Mouse (Mus musculus) lung, embryonic 14.5 days (tissue): ENCODE measurements around the gene Fam19a2. TPM values are rescaled to one million over a fixed set of nuclear protein-coding genes. Genes with fewer than 3 reads are reported as not detected.

ENCODE experiments used
- ATAC-seq: fragments of 200-750 bp; cut with Nextera tagmentation; 2 replicates; pipeline ENCODE4 v1.8.0; 2017; ENCODE audit warnings: mild to moderate bottlenecking, moderate TSS enrichment, moderate library complexity; ENCODE audit not compliant: insufficient read depth
- DNase-seq: peaks from one replicate; pipeline ENCODE4 v3.0.0-alpha.2; 2015
- H3K27ac ChIP-seq: fragments of 300-500 bp; sonication (generic); 2 replicates; pipeline ENCODE4 v1.5.1; 2014; ENCODE audit warnings: low read depth, mild to moderate bottlenecking, moderate library complexity
- H3K27me3 ChIP-seq: fragments of 300-500 bp; sonication (generic); 2 replicates; pipeline ENCODE4 v1.6.1; 2014; ENCODE audit warnings: low read length, control low read depth; ENCODE audit not compliant: insufficient read depth
- H3K36me3 ChIP-seq: fragments of 300-500 bp; sonication (generic); 2 replicates; pipeline ENCODE4 v1.6.1; 2014; ENCODE audit warnings: control low read depth; ENCODE audit not compliant: insufficient read depth
- H3K4me1 ChIP-seq: fragments of 300-500 bp; sonication (generic); 2 replicates; pipeline ENCODE4 v1.6.1; 2014; ENCODE audit warnings: antibody characterized with exemption, control low read depth; ENCODE audit not compliant: insufficient read depth
- H3K4me2 ChIP-seq: fragments of 300-500 bp; sonication (generic); 2 replicates; pipeline ENCODE4 v1.6.1; 2014; ENCODE audit warnings: mild to moderate bottlenecking
- H3K4me3 ChIP-seq: fragments of 300-500 bp; sonication (generic); 2 replicates; pipeline ENCODE4 v1.5.1; 2014; ENCODE audit warnings: low read depth, low read length
- H3K9ac ChIP-seq: fragments of 300-500 bp; sonication (generic); 2 replicates; pipeline ENCODE4 v1.6.1; 2014
- H3K9me3 ChIP-seq: fragments of 300-500 bp; sonication (generic); 2 replicates; pipeline ENCODE4 v1.6.1; 2016; ENCODE audit warnings: low read depth, low read length, control low read depth
- CTCF ChIP-seq: IDR thresholded peaks from 2 replicates; pipeline ENCODE4 v1.5.1; 2016; ENCODE audit warnings: antibody characterized with exemption, low read depth
- WGBS: fragments of 180-500 bp; shearing (Covaris S2); extraction: QIAGEN DNeasy Blood & Tissue Kit; methylation state at CpG from one replicate; pipeline ENCODE4 v1.1.7; 2014; 5-methylcytosine and 5-hydroxymethylcytosine counted together
- polyA plus RNA-seq: library from polyadenylated mRNA; unstranded; fragments of >200 nt; fragmentation: Nextera tagmentation; extraction: Ambion mirVana; gene quantifications from 2 replicates; pipeline ENCODE4 v1.2.1, GENCODE M21; 2014

Gene Fam19a2
- polyA plus RNA-seq, 1 experiment from 2014 or later: 1.0 TPM

- Histone ChIP-seq H3K27ac (no peak overlapping the region), H3K27me3 (no peaks in the 10 kb centered on the region), H3K9me3 (no peaks in the 10 kb centered on the region), H3K4me1 (no peaks in the 10 kb centered on the region), H3K4me3 (no peak overlapping the region), H3K4me2 (no peak overlapping the region), H3K36me3 (no peaks in the 10 kb centered on the region), H3K9ac (no peak overlapping the region)
- DNase-seq (no peak), ATAC-seq (no peak)
- no peak for TF ChIP-seq CTCF
- 74% methylated on average over 3 of the region's 3 CpGs for WGBS
Observed at GRCm38 (mm10) chr10:123597059-123597458, 333.3 kb downstream of the Fam19a2 start.

- no peak overlapping the region for H3K9ac ChIP-seq
- ATAC-seq: no peak
- H3K9me3 ChIP-seq: peaks cover 3% of the 10 kb centered on the region; the same call in 1 of the 2 replicates
- H3K27ac ChIP-seq: no peak overlapping the region
- WGBS: 26% methylated on average over 2 of the region's 2 CpGs
- no peaks in the 10 kb centered on the region for H3K27me3 ChIP-seq
- H3K4me1 ChIP-seq: no peaks in the 10 kb centered on the region
- H3K36me3 ChIP-seq: no peaks in the 10 kb centered on the region
- H3K4me2 ChIP-seq: no peak overlapping the region
- TF ChIP-seq CTCF: no peak
- H3K4me3 ChIP-seq: no peak overlapping the region
- DNase-seq: peak; percentile 69
Observed at GRCm38 (mm10) chr10:123605671-123606070, 341.9 kb downstream of the Fam19a2 start.

DNA sequence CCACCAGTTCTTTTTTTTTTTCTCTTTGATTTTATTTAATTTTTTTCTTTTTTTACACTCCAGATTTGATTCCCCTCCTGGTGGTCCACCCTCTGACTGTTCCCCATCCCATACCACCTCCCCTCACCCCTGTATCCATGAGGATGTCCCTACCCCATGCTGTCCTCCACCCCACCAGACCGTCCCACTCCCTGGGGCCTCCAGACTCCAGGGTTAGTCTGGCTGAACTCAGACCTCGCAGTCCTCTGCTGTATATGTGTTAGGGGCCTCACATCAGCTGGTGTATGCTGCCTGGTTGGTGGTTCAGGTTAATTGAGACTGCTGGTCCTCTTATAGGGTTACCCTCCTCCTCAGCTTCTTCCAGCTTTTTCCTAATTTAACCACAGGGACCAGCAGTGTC lies 362.9 kb downstream of the Fam19a2 start:
- Histone ChIP-seq H3K4me3 (no peak overlapping the region), H3K36me3 (no peaks in the 10 kb centered on the region), H3K4me1 (no peaks in the 10 kb centered on the region), H3K9ac (no peak overlapping the region), H3K27me3 (no peaks in the 10 kb centered on the region), H3K9me3 (no peaks in the 10 kb centered on the region), H3K27ac (no peak overlapping the region), H3K4me2 (no peak overlapping the region)
- 77% methylated on average over 2 of the region's 2 CpGs for WGBS
- DNase-seq (no peak), ATAC-seq (no peak)
- no peak for TF ChIP-seq CTCF

DNA sequence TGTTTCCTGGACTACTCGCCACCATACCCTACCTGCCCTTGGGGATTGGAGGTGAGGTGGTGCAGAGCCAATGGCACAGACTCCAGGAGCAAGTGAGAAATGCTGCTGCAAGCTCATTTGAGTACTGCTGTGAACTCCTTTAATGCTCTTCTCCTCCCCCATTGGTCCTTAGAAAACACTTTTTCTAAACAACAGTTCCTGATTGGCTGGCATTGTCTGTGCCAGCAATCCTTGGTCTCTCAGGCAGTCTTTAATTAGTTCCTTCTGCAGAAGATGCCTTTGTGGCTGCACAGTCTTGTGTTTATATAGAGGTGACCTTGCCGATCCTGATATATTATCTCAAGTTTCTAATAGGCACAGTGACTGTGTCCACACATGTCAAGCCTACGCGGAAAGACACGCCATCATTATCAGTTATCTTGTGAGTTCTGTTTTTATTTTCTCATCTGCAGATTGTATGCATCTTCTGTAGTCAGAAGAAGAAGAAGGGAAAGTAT lies 365.5 kb downstream of the Fam19a2 start:
- Histone ChIP-seq H3K4me3 (no peak overlapping the region), H3K9me3 (no peaks in the 10 kb centered on the region), H3K36me3 (no peaks in the 10 kb centered on the region), H3K9ac (no peak overlapping the region), H3K27ac (no peak overlapping the region), H3K27me3 (no peaks in the 10 kb centered on the region), H3K4me2 (no peak overlapping the region), H3K4me1 (no peaks in the 10 kb centered on the region)
- no peak for TF ChIP-seq CTCF
- WGBS: 64% methylated on average over 5 of the region's 5 CpGs
- DNase-seq: no peak
- no peak for ATAC-seq

GRCm38 (mm10) chr10:123632029-123632428 lies 368.2 kb downstream of the Fam19a2 start:
- no peak overlapping the region for H3K9ac ChIP-seq
- peak; percentile 52; the same call in 1 of the 2 replicates for ATAC-seq
- DNase-seq: peak; percentile 7
- H3K36me3 ChIP-seq: no peaks in the 10 kb centered on the region
- H3K9me3 ChIP-seq: no peaks in the 10 kb centered on the region
- H3K4me1 ChIP-seq: no peaks in the 10 kb centered on the region
- TF ChIP-seq CTCF: no peak
- no peaks in the 10 kb centered on the region for H3K27me3 ChIP-seq
- H3K27ac ChIP-seq: no peak overlapping the region
- no peak overlapping the region for H3K4me2 ChIP-seq
- H3K4me3 ChIP-seq: no peak overlapping the region
- 16% methylated on average over 5 of the region's 5 CpGs for WGBS

- no peak overlapping the region for H3K4me3 ChIP-seq
- no peak overlapping the region for H3K4me2 ChIP-seq
- ATAC-seq: no peak
- TF ChIP-seq CTCF: no peak
- no peak for DNase-seq
- no peaks in the 10 kb centered on the region for H3K4me1 ChIP-seq
- H3K27me3 ChIP-seq: no peaks in the 10 kb centered on the region
- H3K9ac ChIP-seq: no peak overlapping the region
- H3K9me3 ChIP-seq: no peaks in the 10 kb centered on the region
- 81% methylated on average over 5 of the region's 5 CpGs for WGBS
- H3K27ac ChIP-seq: no peak overlapping the region
- H3K36me3 ChIP-seq: no peaks in the 10 kb centered on the region
Observed at GRCm38 (mm10) chr10:123636655-123637054, 372.9 kb downstream of the Fam19a2 start.

- no peak for TF ChIP-seq CTCF
- Histone ChIP-seq H3K4me1 (no peaks in the 10 kb centered on the region), H3K4me3 (no peak overlapping the region), H3K4me2 (no peak overlapping the region), H3K9me3 (no peaks in the 10 kb centered on the region), H3K27ac (no peak overlapping the region), H3K27me3 (no peaks in the 10 kb centered on the region), H3K36me3 (no peaks in the 10 kb centered on the region), H3K9ac (no peak overlapping the region)
- ATAC-seq (peak; percentile 82), DNase-seq (peak; percentile 65)
Observed at GRCm38 (mm10) chr10:123637496-123637895, 373.7 kb downstream of the Fam19a2 start.

DNA sequence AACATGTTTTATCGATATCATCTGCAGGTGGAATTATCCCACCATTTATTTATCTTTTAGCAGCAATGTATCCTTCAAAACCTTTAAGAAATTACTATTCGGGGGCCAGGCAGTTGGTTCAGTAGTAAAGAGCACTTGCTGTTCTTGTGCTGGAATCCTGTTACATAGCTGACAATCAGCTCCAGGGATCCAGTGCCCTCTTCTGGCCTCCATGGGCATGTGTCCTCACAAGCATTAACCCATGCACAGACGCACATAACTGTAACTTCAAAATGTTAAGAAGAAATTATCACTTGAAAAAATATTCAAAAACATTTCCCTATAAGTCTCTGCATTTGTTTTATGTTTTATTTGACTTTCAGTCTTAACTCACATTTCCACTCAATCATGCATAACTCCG lies 381.8 kb downstream of the Fam19a2 start:
- no peak overlapping the region for H3K27ac ChIP-seq
- H3K4me2 ChIP-seq: no peak overlapping the region
- DNase-seq (no peak), ATAC-seq (no peak)
- no peaks in the 10 kb centered on the region for H3K27me3 ChIP-seq
- no peaks in the 10 kb centered on the region for H3K36me3 ChIP-seq
- TF ChIP-seq CTCF: peak; percentile 10; the same call in 1 of the 2 replicates
- H3K9me3 ChIP-seq: no peaks in the 10 kb centered on the region
- WGBS: 89% methylated on average over 4 of the region's 4 CpGs
- H3K9ac ChIP-seq: no peak overlapping the region
- H3K4me3 ChIP-seq: no peak overlapping the region
- H3K4me1 ChIP-seq: no peaks in the 10 kb centered on the region
